Mouse (Mus musculus) testis, adult 2 months (tissue): ENCODE data around the gene Samd1. TPM values are rescaled to one million over a fixed set of nuclear protein-coding genes. Genes with fewer than 3 reads are reported as not detected.
"Not testable (repeated sequence)": the region's sequence is repeated elsewhere in the genome, so short reads cannot be mapped to it uniquely, and the experiment has no call there.

Experiments
- H3K27ac ChIP-seq: fragments of 200-500 bp; 2 replicates; pipeline ENCODE4 v1.5.1; 2012; ENCODE audit warnings: low read depth, low read length; ENCODE audit not compliant: control insufficient read depth, insufficient read depth
- H3K27me3 ChIP-seq: fragments of 200-500 bp; 2 replicates; pipeline ENCODE4 v1.6.1; 2012; ENCODE audit warnings: mild to moderate bottlenecking, low read length, moderate library complexity; ENCODE audit not compliant: control insufficient read depth, insufficient read depth
- H3K36me3 ChIP-seq: fragments of 200-500 bp; 2 replicates; pipeline ENCODE4 v1.6.1; 2012; ENCODE audit warnings: mild to moderate bottlenecking, low read length; ENCODE audit not compliant: control insufficient read depth, insufficient read depth
- H3K4me1 ChIP-seq: fragments of 200-500 bp; 2 replicates; pipeline ENCODE4 v1.6.1; 2012; ENCODE audit warnings: low read length; ENCODE audit not compliant: control insufficient read depth, insufficient read depth
- H3K4me3 ChIP-seq: fragments of 200-500 bp; 2 replicates; pipeline ENCODE4 v1.5.1; 2012; ENCODE audit warnings: low read depth, mild to moderate bottlenecking, low read length, moderate library complexity, mixed read lengths; ENCODE audit not compliant: control insufficient read depth
- CTCF ChIP-seq: fragments of 200-500 bp; IDR thresholded peaks from 2 replicates; pipeline ENCODE4 v1.5.1; 2012; ENCODE audit warnings: low read depth, mild to moderate bottlenecking, inconsistent platforms, low read length, moderate library complexity; ENCODE audit not compliant: control insufficient read depth, insufficient read depth, insufficient replicate concordance
- POLR2A ChIP-seq: fragments of 200-500 bp; IDR thresholded peaks from 2 replicates; pipeline ENCODE4 v1.6.1; 2012; ENCODE audit warnings: low read depth, mild to moderate bottlenecking, inconsistent platforms, low read length, moderate library complexity; ENCODE audit not compliant: control insufficient read depth
- polyA plus RNA-seq: library from polyadenylated mRNA; depleted of rRNA; stranded (reverse); fragments of >200 nt; gene quantifications from 2 replicates; pipeline ENCODE4 v1.2.3, GENCODE M21; 2012

Gene Samd1
- polyA plus RNA-seq, 1 experiment = 15.3 TPM

GRCm38 (mm10) chr8:83976779-83977350 is 20.6 kb upstream of the Samd1 start:
- H3K4me3 ChIP-seq = peak overlapping the region; percentile 86
- TF ChIP-seq POLR2A (peak; percentile 26; the same call in 1 of the 2 replicates), CTCF (peak; percentile 14; the same call in 1 of the 2 replicates)
- H3K27ac ChIP-seq = peak overlapping the region; percentile 81
- peaks cover 20% of the 10 kb centered on the region for H3K4me1 ChIP-seq
- no peaks in the 10 kb centered on the region for H3K27me3 ChIP-seq
- no peaks in the 10 kb centered on the region for H3K36me3 ChIP-seq

DNA sequence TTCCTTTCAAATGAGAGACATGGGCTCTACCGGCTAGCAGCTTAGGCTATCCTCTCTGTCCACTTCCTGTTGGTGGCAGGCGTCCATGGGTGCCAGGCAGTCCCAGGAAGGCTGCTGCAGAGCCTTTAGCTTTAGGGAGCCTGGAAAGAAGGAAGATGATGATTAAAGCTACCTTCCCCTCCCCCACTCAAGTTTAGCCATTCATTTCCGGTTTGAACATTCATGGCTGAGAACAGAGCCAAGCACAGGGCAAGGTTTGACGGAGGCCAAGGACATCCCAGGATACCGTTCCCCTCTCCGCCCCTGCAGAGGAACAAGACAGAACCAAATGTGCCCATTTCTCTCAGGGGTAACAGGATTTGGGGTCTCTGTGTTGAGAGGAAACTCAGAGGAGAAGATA is 19.8 kb upstream of the Samd1 start:
- peaks cover 20% of the 10 kb centered on the region for H3K4me1 ChIP-seq
- no peaks in the 10 kb centered on the region for H3K27me3 ChIP-seq
- peaks cover 1% of the 10 kb centered on the region; the same call in 1 of the 2 replicates for H3K36me3 ChIP-seq
- TF ChIP-seq POLR2A (no peak), CTCF (no peak)
- H3K4me3 ChIP-seq = peak overlapping the region; percentile 86
- peak overlapping the region; percentile 81 for H3K27ac ChIP-seq

DNA sequence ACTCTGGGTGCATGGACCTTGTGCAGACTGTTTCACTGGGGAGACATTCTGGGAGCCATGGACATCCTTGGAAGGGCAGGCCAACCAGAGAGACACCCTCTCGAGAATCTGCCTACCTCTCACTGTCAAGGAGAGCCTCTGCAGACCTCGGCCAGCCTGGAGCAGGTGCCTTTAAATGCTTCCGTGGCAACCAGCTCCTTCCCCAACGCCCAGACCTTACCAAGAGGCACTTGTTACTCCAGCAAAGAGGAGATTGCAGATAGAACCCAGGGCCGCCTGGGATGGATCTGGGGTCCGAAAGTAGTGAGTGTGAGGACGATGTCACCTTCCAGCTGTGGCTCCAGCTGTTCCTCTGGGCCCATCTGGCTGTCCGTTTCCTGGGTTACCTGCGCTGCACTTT is 19.3 kb upstream of the Samd1 start:
- no peak overlapping the region for H3K4me3 ChIP-seq
- H3K36me3 ChIP-seq = peaks cover 1% of the 10 kb centered on the region; the same call in 1 of the 2 replicates
- H3K27me3 ChIP-seq = no peaks in the 10 kb centered on the region
- H3K27ac ChIP-seq = peak overlapping the region; percentile 14; the same call in 1 of the 2 replicates
- TF ChIP-seq POLR2A = no peak
- TF ChIP-seq CTCF = no peak
- peaks cover 20% of the 10 kb centered on the region for H3K4me1 ChIP-seq

GRCm38 (mm10) chr8:83980250-83980649 is 17.2 kb upstream of the Samd1 start:
- peaks cover 1% of the 10 kb centered on the region; the same call in 1 of the 2 replicates for H3K36me3 ChIP-seq
- no peak overlapping the region for H3K27ac ChIP-seq

GRCm38 (mm10) chr8:83980845-83981244 is 16.6 kb upstream of the Samd1 start:
- peaks cover 13% of the 10 kb centered on the region for H3K4me1 ChIP-seq
- TF ChIP-seq CTCF = no peak
- H3K36me3 ChIP-seq = peaks cover 3% of the 10 kb centered on the region; the same call in 1 of the 2 replicates

More at GRCm38 (mm10) chr8:83980250-83980649, 17.2 kb upstream of the Samd1 start:
- no peak overlapping the region for H3K4me3 ChIP-seq
- H3K27me3 ChIP-seq = no peaks in the 10 kb centered on the region
- peaks cover 13% of the 10 kb centered on the region for H3K4me1 ChIP-seq
- TF ChIP-seq POLR2A = no peak
- TF ChIP-seq CTCF = no peak

GRCm38 (mm10) chr8:83981533-83981932 is 15.9 kb upstream of the Samd1 start:
- Histone ChIP-seq H3K4me1 (peaks cover 13% of the 10 kb centered on the region), H3K27me3 (no peaks in the 10 kb centered on the region), H3K36me3 (peaks cover 3% of the 10 kb centered on the region; the same call in 1 of the 2 replicates), H3K27ac (no peak overlapping the region), H3K4me3 (no peak overlapping the region)
- no peak for TF ChIP-seq POLR2A
- no peak for TF ChIP-seq CTCF

More at GRCm38 (mm10) chr8:83980845-83981244, 16.6 kb upstream of the Samd1 start:
- Histone ChIP-seq H3K27ac (no peak overlapping the region), H3K4me3 (no peak overlapping the region), H3K27me3 (no peaks in the 10 kb centered on the region)

- TF ChIP-seq POLR2A (no peak), CTCF (no peak)
- Histone ChIP-seq H3K4me1 (peaks cover 6% of the 10 kb centered on the region), H3K4me3 (no peak overlapping the region), H3K36me3 (peaks cover 3% of the 10 kb centered on the region), H3K27me3 (no peaks in the 10 kb centered on the region), H3K27ac (no peak overlapping the region)
Measured at GRCm38 (mm10) chr8:83982449-83982848, 15.0 kb upstream of the Samd1 start.

DNA sequence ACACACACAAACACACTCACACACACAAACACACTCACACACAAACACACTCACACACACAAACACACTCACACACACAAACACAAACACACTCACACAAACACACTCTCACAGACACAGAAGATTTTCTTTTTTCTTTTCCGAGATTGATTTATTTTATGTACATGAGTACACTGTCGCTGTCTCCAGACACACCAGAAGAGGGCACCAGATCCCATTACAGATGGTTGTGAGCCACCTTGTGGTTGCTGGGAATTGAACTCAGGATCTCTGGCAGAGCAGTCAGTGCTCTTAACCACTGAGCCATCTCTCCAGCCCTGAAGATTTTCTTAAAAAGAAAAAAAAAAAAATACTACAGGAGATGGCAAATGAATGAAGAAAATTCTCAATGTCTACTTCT is 14.2 kb upstream of the Samd1 start:
- not testable (repeated sequence) for H3K27ac ChIP-seq, H3K4me1 ChIP-seq, H3K4me3 ChIP-seq, H3K36me3 ChIP-seq, H3K27me3 ChIP-seq
